Mouse (Mus musculus): Measurements from ENCODE around the gene Rtkn2.

The Rtkn2 gene

GRCm38 (mm10) chr10:67979401-67980157 lies at the start of gene Rtkn2:
Gene Rtkn2, plus strand, starts transcription at chr10:67979570.
- peak; percentile 56 for DNase-seq (ENCODE audit: low read depth, low spot score)

- no peak for DNase-seq (ENCODE audit: low read depth, low spot score)
Measured at GRCm38 (mm10) chr10:67931328-67931727, 48.0 kb upstream of the Rtkn2 start.

- DNase-seq (ENCODE audit: low read depth, low spot score): no peak
Measured at GRCm38 (mm10) chr10:67932780-67933179, 46.6 kb upstream of the Rtkn2 start.

- no peak for DNase-seq (ENCODE audit: low read depth, low spot score)
Measured at GRCm38 (mm10) chr10:67936944-67937343, 42.4 kb upstream of the Rtkn2 start.

GRCm38 (mm10) chr10:67937775-67938174 lies 41.6 kb upstream of the Rtkn2 start:
- no peak for DNase-seq (ENCODE audit: low read depth, low spot score)

GRCm38 (mm10) chr10:67939546-67939945 lies 39.8 kb upstream of the Rtkn2 start:
- no peak for DNase-seq (ENCODE audit: low read depth, low spot score)

- DNase-seq (ENCODE audit: low read depth, low spot score): no peak
Measured at GRCm38 (mm10) chr10:67943513-67943912, 35.9 kb upstream of the Rtkn2 start.

GRCm38 (mm10) chr10:67950059-67950748 lies 29.2 kb upstream of the Rtkn2 start:
- no peak for DNase-seq (ENCODE audit: low read depth, low spot score)

GRCm38 (mm10) chr10:67951690-67952089 lies 27.7 kb upstream of the Rtkn2 start:
- no peak for DNase-seq (ENCODE audit: low read depth, low spot score)

GRCm38 (mm10) chr10:67955982-67956381 lies 23.4 kb upstream of the Rtkn2 start:
- DNase-seq (ENCODE audit: low read depth, low spot score): no peak

- DNase-seq (ENCODE audit: low read depth, low spot score): no peak
Measured at GRCm38 (mm10) chr10:67959982-67960381, 19.4 kb upstream of the Rtkn2 start.

GRCm38 (mm10) chr10:67962496-67962895 lies 16.9 kb upstream of the Rtkn2 start:
- no peak for DNase-seq (ENCODE audit: low read depth, low spot score)

- DNase-seq (ENCODE audit: low read depth, low spot score): no peak
Measured at GRCm38 (mm10) chr10:67964060-67964459, 15.3 kb upstream of the Rtkn2 start.

- DNase-seq (ENCODE audit: low read depth, low spot score): no peak
Measured at GRCm38 (mm10) chr10:67965251-67965986, 14.0 kb upstream of the Rtkn2 start.

- no peak for DNase-seq (ENCODE audit: low read depth, low spot score)
Measured at GRCm38 (mm10) chr10:67966102-67966501, 13.3 kb upstream of the Rtkn2 start.

- DNase-seq (ENCODE audit: low read depth, low spot score): no peak
Measured at GRCm38 (mm10) chr10:67966983-67967382, 12.4 kb upstream of the Rtkn2 start.

GRCm38 (mm10) chr10:67971166-67971796 lies 8.1 kb upstream of the Rtkn2 start:
- no peak for DNase-seq (ENCODE audit: low read depth, low spot score)

GRCm38 (mm10) chr10:67977271-67977670 lies 2.1 kb upstream of the Rtkn2 start:
- no peak for DNase-seq (ENCODE audit: low read depth, low spot score)

- no peak for DNase-seq (ENCODE audit: low read depth, low spot score)
Measured at GRCm38 (mm10) chr10:67983776-67984175, 4.4 kb downstream of the Rtkn2 start.

GRCm38 (mm10) chr10:67984271-67984943 lies 5.0 kb downstream of the Rtkn2 start:
- peak; percentile 16 for DNase-seq (ENCODE audit: low read depth, low spot score)

GRCm38 (mm10) chr10:67985100-67985499 lies 5.7 kb downstream of the Rtkn2 start:
- DNase-seq (ENCODE audit: low read depth, low spot score): no peak

Data from c-Kit-negative CD71-positive TER-119-positive erythroid progenitor cells, embryonic 14.5 days (primary cell).